In genomic region chr7:102000921-102001630, GRCm38 (mm10) we compare ENCODE assay signal across 7 mouse cellular contexts. TPM values are rescaled to one million over a fixed set of nuclear protein-coding genes. Genes with fewer than 3 reads are reported as not detected.
DNase-seq lines count a peak whose midpoint lies in the region; TF ChIP-seq lines count a peak whose summit lies in the region.

No protein-coding gene starts in this region.

- H3K27ac ChIP-seq in cerebellum, adult 2 months (ENCODE audit: insufficient read depth, low read length), result peak overlapping the region; percentile 92

- peaks cover 34% of the 10 kb centered on the region for H3K4me1 ChIP-seq in cerebellum, adult 2 months (ENCODE audit: control insufficient read depth, insufficient read depth, low read length)

- WGBS in cerebellum, adult 2 months, result 6% methylated on average over 26 of the region's 26 CpGs

- no peak for TF ChIP-seq POLR2A in cerebellum, adult 2 months (IDR thresholded peaks at IDR 0.05; ENCODE audit: borderline replicate concordance, insufficient read depth, low read length)

- peak; percentile 38 to 43 for DNase-seq in left cerebral cortex, postnatal 25 days (ENCODE audit: low spot score in 2 of 2)
- DNase-seq in left cerebral cortex, postnatal 36 days (ENCODE audit: low spot score in 2 of 2), result no peak
- peak; percentile 63 to 64 for DNase-seq in cerebellum, adult 2 months
- peak; percentile 74 for DNase-seq in fibroblast of lung, adult 2 months (ENCODE audit: low read depth)
- peak; percentile 35 for DNase-seq in lung, postnatal 14 days
- DNase-seq in thymus, postnatal 0 days (ENCODE audit: low spot score), result no peak
- DNase-seq in thymus, postnatal 14 days, result no peak

- no peaks in the 10 kb centered on the region for H3K27me3 ChIP-seq in cerebellum, adult 2 months (ENCODE audit: control insufficient read depth, insufficient read depth, low read length)

- intact Hi-C loops in left cerebral cortex, postnatal 25 days (cut with DNase I), result no loop called here
- intact Hi-C loops in left cerebral cortex, postnatal 36 days (cut with DNase I), result no loop called here

- no peak for TF ChIP-seq CTCF in cerebellum, adult 2 months (IDR thresholded peaks at IDR 0.05; ENCODE audit: borderline replicate concordance, insufficient read depth, low read depth, low read length)

- peak overlapping the region; percentile 28 for H3K4me3 ChIP-seq in cerebellum, adult 2 months (replicated peaks; ENCODE audit: insufficient read depth, low read depth, low read length)

RNA-seq across cellular contexts. Expression of gene Il18bp, which starts 17.4 kb away (rescaled TPM):
- total RNA-seq in left cerebral cortex, postnatal 25 days (2021), result 1 to 10 TPM; 5.8 to 7.9 TPM
- total RNA-seq in left cerebral cortex, postnatal 36 days (2021), result 10 to 100 TPM in 1 of 2 experiments, 1 to 10 TPM in 1; 3.7 to 10.6 TPM
- 13.7 and 14.6 TPM in 2 replicates for polyA plus RNA-seq in cerebellum, adult 2 months (2012; rRNA removed)
- polyA plus RNA-seq in thymus, postnatal 0 days (2015; fragmentation: Nextera tagmentation; extraction: Ambion mirVana), result 19.2 and 20.2 TPM in 2 replicates

Comparison
In these comparisons a context has a peak if more than half of its experiments do, and no peak if none do; other contexts are left out.
1. DNase-seq: peak in left cerebral cortex, postnatal 25 days (2 of 2), cerebellum, adult 2 months (2 of 2), fibroblast of lung, adult 2 months (single experiment) and lung, postnatal 14 days (single experiment); none in left cerebral cortex, postnatal 36 days (0 of 2), thymus, postnatal 0 days (single experiment) and thymus, postnatal 14 days (single experiment).